Mouse (Mus musculus) NIH3T3 (cell line): ENCODE measurements around the gene Triml1.

Source experiments
- DNase-seq: peaks from one replicate; pipeline ENCODE4 v3.0.0-alpha.2; 2012; ENCODE audit warnings: low read depth

Triml1 gene

GRCm38 (mm10) chr8:43141386-43141785 is at the start of gene Triml1:
Gene Triml1, minus strand, starts transcription at chr8:43141486.
- DNase-seq, result no peak

GRCm38 (mm10) chr8:43182281-43182680 is 41.0 kb upstream of the Triml1 start:
- no peak for DNase-seq

GRCm38 (mm10) chr8:43180054-43180690 is 38.9 kb upstream of the Triml1 start, which contains the start of gene Triml2:
Gene Triml2, plus strand, starts transcription at chr8:43180541.
- no peak for DNase-seq

GRCm38 (mm10) chr8:43179189-43179588 is 37.9 kb upstream of the Triml1 start:
- DNase-seq, result no peak

GRCm38 (mm10) chr8:43178263-43178662 is 37.0 kb upstream of the Triml1 start:
- no peak for DNase-seq

- DNase-seq, result no peak
Measured at GRCm38 (mm10) chr8:43176766-43177486, 35.6 kb upstream of the Triml1 start.

GRCm38 (mm10) chr8:43169249-43169755 is 28.0 kb upstream of the Triml1 start:
- no peak for DNase-seq

- DNase-seq, result no peak
Measured at GRCm38 (mm10) chr8:43168083-43168482, 26.8 kb upstream of the Triml1 start.

- no peak for DNase-seq
Measured at GRCm38 (mm10) chr8:43164453-43164852, 23.2 kb upstream of the Triml1 start.

- no peak for DNase-seq
Measured at GRCm38 (mm10) chr8:43163255-43163654, 22.0 kb upstream of the Triml1 start.

- no peak for DNase-seq
Measured at GRCm38 (mm10) chr8:43149307-43149706, 8.0 kb upstream of the Triml1 start.

GRCm38 (mm10) chr8:43111205-43111827 is 30.0 kb downstream of the Triml1 start:
- DNase-seq, result no peak
